Mouse (Mus musculus): ENCODE results near the gene Trio.

GRCm38 (mm10) chr15:27967128-27967876 is 58.3 kb downstream of the Trio start:
- no peak for TF ChIP-seq CTCF (IDR thresholded peaks at IDR 0.05; ENCODE audit: low read depth)
- TF ChIP-seq EP300 (IDR thresholded peaks at IDR 0.05; ENCODE audit: low read depth) = no peak

Data from liver, postnatal 0 days (tissue).